ENCODE assay signal across 7 mouse cellular contexts in the genomic region with DNA sequence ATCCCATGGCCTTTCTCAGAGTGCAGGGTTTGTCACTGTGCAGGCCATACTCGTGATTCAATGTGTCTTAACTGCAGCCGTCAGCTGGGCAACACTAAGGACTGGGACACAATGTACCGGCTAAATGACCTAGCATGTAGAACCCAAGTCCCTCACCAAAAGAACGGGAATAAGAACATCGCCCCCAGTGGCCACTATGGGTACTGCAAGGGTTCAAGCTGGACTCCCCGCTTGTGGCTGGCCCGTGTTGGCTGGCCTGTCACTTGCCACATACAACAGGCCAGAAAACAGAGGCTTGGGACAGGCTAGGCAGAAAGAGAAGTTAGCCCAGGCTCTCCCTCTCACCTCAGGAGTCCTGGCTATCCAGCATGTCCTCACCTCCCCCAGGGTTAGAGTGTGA.
DNase-seq lines count a peak whose midpoint lies in the region; ATAC-seq and TF ChIP-seq lines count a peak whose summit lies in the region.

No protein-coding gene starts in this region.

- no peaks in the 10 kb centered on the region for H3K27me3 ChIP-seq in G1E (ENCODE audit: insufficient read depth, low read length)
- no peaks in the 10 kb centered on the region for H3K27me3 ChIP-seq in lung, postnatal 0 days (replicated peaks; ENCODE audit: insufficient read depth, low read length)

- H3K36me3 ChIP-seq in G1E (replicated peaks), result no peaks in the 10 kb centered on the region
- H3K36me3 ChIP-seq in lung, postnatal 0 days (ENCODE audit: insufficient read depth, low read length), result no peaks in the 10 kb centered on the region

- TF ChIP-seq CTCF in G1E (IDR thresholded peaks at IDR 0.05; ENCODE audit: low read depth, low read length), result peak; percentile 34; the same call in 1 of the 2 replicates
- peak; percentile 81 for TF ChIP-seq CTCF in lung, postnatal 0 days (IDR thresholded peaks at IDR 0.05)

- H3K9me3 ChIP-seq in G1E (replicated peaks), result peaks cover 93% of the 10 kb centered on the region
- no peaks in the 10 kb centered on the region for H3K9me3 ChIP-seq in lung, postnatal 0 days (ENCODE audit: low read length)

- no peak for TF ChIP-seq EP300 in lung, postnatal 0 days (IDR thresholded peaks at IDR 0.05)

- no peak for ATAC-seq in G1E (ENCODE audit: extremely low read depth, insufficient number of reproducible peaks, low FRiP score, poor library complexity, severe bottlenecking)
- no peak for ATAC-seq in lung, postnatal 0 days

- no peak overlapping the region for H3K9ac ChIP-seq in lung, postnatal 0 days (replicated peaks; ENCODE audit: low read depth)

- H3K4me1 ChIP-seq in G1E (ENCODE audit: insufficient read depth, low read depth, low read length), result no peaks in the 10 kb centered on the region
- H3K4me1 ChIP-seq in lung, postnatal 0 days (ENCODE audit: insufficient read depth, low read depth, low read length), result no peaks in the 10 kb centered on the region

- DNase-seq in layer of hippocampus, postnatal 10 days (ENCODE audit: low spot score in 2 of 2), result peak; percentile 66 to 68
- no peak for DNase-seq in layer of hippocampus, postnatal 36 days
- DNase-seq in G1E (ENCODE audit: low spot score), result no peak
- peak; percentile 55 for DNase-seq in adrenal gland, postnatal 25 days
- DNase-seq in embryo, embryonic 9.5 days (ENCODE audit: extremely low spot score), result peak; percentile 74
- no peak for DNase-seq in lung, postnatal 0 days (ENCODE audit: low spot score)
- DNase-seq in thymus, postnatal 25 days, result peak; percentile 18

- H3K27ac ChIP-seq in lung, postnatal 0 days (ENCODE audit: low read length), result no peak overlapping the region

- H3K4me2 ChIP-seq in lung, postnatal 0 days (replicated peaks; ENCODE audit: low read depth, low read length), result no peak overlapping the region

- 32% methylated on average over 7 of the region's 7 CpGs for WGBS in lung, postnatal 0 days

- H3K4me3 ChIP-seq in G1E (ENCODE audit: low read depth, low read length), result no peak overlapping the region
- no peak overlapping the region for H3K4me3 ChIP-seq in lung, postnatal 0 days (ENCODE audit: low read depth, low read length)

Comparison
In these comparisons a context has a peak if more than half of its experiments do, and no peak if none do; other contexts are left out.
1. DNase-seq: peak in layer of hippocampus, postnatal 10 days (2 of 2), adrenal gland, postnatal 25 days (single experiment), embryo, embryonic 9.5 days (single experiment) and thymus, postnatal 25 days (single experiment); none in layer of hippocampus, postnatal 36 days (0 of 2), G1E (single experiment) and lung, postnatal 0 days (single experiment).